Mouse (Mus musculus) cerebellum, postnatal 14 days (tissue): ENCODE results near the gene Zdhhc6.

ENCODE experiments used
- DNase-seq, 2 experiments: peaks; one replicate each; pipeline ENCODE4 v3.0.0; 2021; ENCODE audit warnings: mixed read lengths in 2 of 2

Zdhhc6 gene

GRCm38 (mm10) chr19:55257656-55258375, 58.0 kb downstream of the Zdhhc6 start:
- no peak for DNase-seq

- DNase-seq, result no peak
These were observed 59.7 kb downstream of the Zdhhc6 start for GRCm38 (mm10) chr19:55256156-55256555.

GRCm38 (mm10) chr19:55254513-55255016, 61.3 kb downstream of the Zdhhc6 start:
- peak; percentile 29 to 43 for DNase-seq

- peak; percentile 62 to 65 for DNase-seq
These were observed 62.0 kb downstream of the Zdhhc6 start for GRCm38 (mm10) chr19:55253570-55254441.

GRCm38 (mm10) chr19:55253239-55253569, 62.6 kb downstream of the Zdhhc6 start:
- no peak for DNase-seq

- DNase-seq, result no peak
These were observed 64.3 kb downstream of the Zdhhc6 start, which contains the start of gene Acsl5 for GRCm38 (mm10) chr19:55251383-55252124. Gene Acsl5, plus strand, starts transcription at chr19:55251938.

GRCm38 (mm10) chr19:55250451-55250850, 65.4 kb downstream of the Zdhhc6 start:
- no peak for DNase-seq

- no peak for DNase-seq
These were observed 67.8 kb downstream of the Zdhhc6 start for GRCm38 (mm10) chr19:55247991-55248520.

- no peak for DNase-seq
These were observed 68.3 kb downstream of the Zdhhc6 start for GRCm38 (mm10) chr19:55247563-55247962.

- DNase-seq, result peak; percentile 43 to 61
These were observed 71.0 kb downstream of the Zdhhc6 start for GRCm38 (mm10) chr19:55244791-55245231.

- no peak for DNase-seq
These were observed 74.6 kb downstream of the Zdhhc6 start, which contains the start of gene Gucy2g for GRCm38 (mm10) chr19:55241186-55241645. Gene Gucy2g, minus strand, starts transcription at chr19:55241236.

GRCm38 (mm10) chr19:55239766-55240426, 75.9 kb downstream of the Zdhhc6 start:
- no peak for DNase-seq

- DNase-seq, result no peak
These were observed 79.3 kb downstream of the Zdhhc6 start for GRCm38 (mm10) chr19:55236564-55236963.

- DNase-seq, result no peak
These were observed 79.8 kb downstream of the Zdhhc6 start for GRCm38 (mm10) chr19:55236026-55236425.

- DNase-seq, result no peak
These were observed 83.7 kb downstream of the Zdhhc6 start for GRCm38 (mm10) chr19:55232136-55232535.

GRCm38 (mm10) chr19:55231081-55231480, 84.8 kb downstream of the Zdhhc6 start:
- DNase-seq, result no peak

GRCm38 (mm10) chr19:55227135-55227534, 88.7 kb downstream of the Zdhhc6 start:
- DNase-seq, result no peak

GRCm38 (mm10) chr19:55226621-55227020, 89.2 kb downstream of the Zdhhc6 start:
- no peak for DNase-seq

GRCm38 (mm10) chr19:55222268-55222667, 93.6 kb downstream of the Zdhhc6 start:
- no peak for DNase-seq
